Mouse (Mus musculus) CH12.LX (cell line): ENCODE data around the gene 9930021J03Rik. TPM values are rescaled to one million over a fixed set of nuclear protein-coding genes. Genes with fewer than 3 reads are reported as not detected.

Experiments
- DNase-seq: peaks from one replicate; pipeline ENCODE4 v3.0.0-alpha.2; 2013; ENCODE audit errors: extremely low read depth
- H3K27ac ChIP-seq: 2 replicates; pipeline ENCODE4 v1.5.1; 2012; ENCODE audit warnings: low read depth, mild to moderate bottlenecking, control low read depth, moderate library complexity; ENCODE audit not compliant: insufficient read depth
- H3K27me3 ChIP-seq: replicated peaks from 2 replicates; pipeline ENCODE3; 2012; ENCODE audit warnings: inconsistent platforms
- H3K36me3 ChIP-seq, 2 experiments: replicated peaks in 1 of 2; 2 replicates each; pipeline versions ENCODE3 to v1.6.1; 2012; ENCODE audit warnings: inconsistent platforms in 1 of 2, low read length in 1 of 2, mild to moderate bottlenecking in 1 of 2, mixed read lengths in 1 of 2, moderate library complexity in 1 of 2; ENCODE audit not compliant: control insufficient read depth in 1 of 2, insufficient read depth in 1 of 2
- H3K4me1 ChIP-seq, 2 experiments: 2 replicates each; pipeline ENCODE4 v1.6.1; 2012; ENCODE audit warnings: inconsistent platforms in 1 of 2, moderate library complexity in 1 of 2; ENCODE audit not compliant: insufficient read depth in 2 of 2, control insufficient read depth in 1 of 2
- H3K4me2 ChIP-seq: 2 replicates; pipeline ENCODE4 v1.6.1; 2012; ENCODE audit warnings: low read depth, mild to moderate bottlenecking, control low read depth; ENCODE audit not compliant: poor library complexity, insufficient read depth, severe bottlenecking
- H3K4me3 ChIP-seq, 3 experiments: fragments of 150-350 bp in 1 of 3; sonication (generic) in 1 of 3; replicated peaks in 1 of 3; 2 replicates each; pipeline versions ENCODE3 to v1.5.1; 2011 to 2012; ENCODE audit warnings: low read depth in 2 of 3, low read length in 2 of 3, mild to moderate bottlenecking in 2 of 3, moderate library complexity in 2 of 3, control low read depth in 1 of 3, improper control_type of control experiment in 1 of 3, inconsistent platforms in 1 of 3, mixed read lengths in 1 of 3; ENCODE audit not compliant: poor library complexity in 1 of 3
- H3K79me2 ChIP-seq: replicated peaks from 2 replicates; pipeline ENCODE4 v1.6.1; 2012; ENCODE audit warnings: mild to moderate bottlenecking, moderate library complexity; ENCODE audit not compliant: control insufficient read depth, poor library complexity, insufficient read depth, severe bottlenecking; ENCODE audit errors: extremely low read depth
- H3K9ac ChIP-seq: 2 replicates; pipeline ENCODE4 v1.6.1; 2012; ENCODE audit warnings: low read depth, mild to moderate bottlenecking, control low read depth, moderate library complexity; ENCODE audit not compliant: insufficient read depth
- H3K9me3 ChIP-seq: replicated peaks from 2 replicates; pipeline ENCODE3; 2012; ENCODE audit warnings: low read length, inconsistent platforms, mixed read lengths
- BHLHE40 ChIP-seq: IDR thresholded peaks from 2 replicates; pipeline ENCODE4 v1.6.1; 2011; ENCODE audit warnings: mild to moderate bottlenecking, low read depth, low read length, improper control_type of control experiment
- CHD1 ChIP-seq: IDR thresholded peaks from 2 replicates; pipeline ENCODE4 v1.6.1; 2012; ENCODE audit warnings: low read depth, low read length, improper control_type of control experiment, inconsistent platforms
- CTCF ChIP-seq, 2 experiments: IDR thresholded peaks in 1 of 2; conservative IDR thresholded peaks in 1 of 2; 2 replicates each; pipeline ENCODE4 v1.5.1; 2011 to 2012; ENCODE audit warnings: low read depth in 2 of 2, low read length in 2 of 2, improper control_type of control experiment in 1 of 2, inconsistent platforms in 1 of 2, mild to moderate bottlenecking in 1 of 2, moderate library complexity in 1 of 2
- GABPA ChIP-seq: IDR thresholded peaks from 2 replicates; pipeline ENCODE4 v1.6.1; 2012; ENCODE audit warnings: low read depth, low read length, improper control_type of control experiment, inconsistent platforms; ENCODE audit not compliant: insufficient replicate concordance
- IRF4 ChIP-seq: IDR thresholded peaks from 2 replicates; pipeline ENCODE4 v1.6.1; 2014; ENCODE audit warnings: low read depth, mild to moderate bottlenecking, inconsistent platforms, low read length, improper control_type of control experiment
- JUN ChIP-seq: IDR thresholded peaks from 2 replicates; pipeline ENCODE4 v1.6.1; 2011; ENCODE audit warnings: low read depth, mild to moderate bottlenecking, low read length, improper control_type of control experiment, moderate library complexity; ENCODE audit not compliant: insufficient read depth
- JUND ChIP-seq: conservative IDR thresholded peaks from 2 replicates; pipeline ENCODE4 v1.6.1; 2011; ENCODE audit warnings: low read depth, low read length, improper control_type of control experiment
- MAFK ChIP-seq: IDR thresholded peaks from 2 replicates; pipeline ENCODE4 v1.6.1; 2011; ENCODE audit warnings: low read length, improper control_type of control experiment; ENCODE audit not compliant: insufficient replicate concordance
- MAX ChIP-seq: IDR thresholded peaks from 2 replicates; pipeline ENCODE4 v1.6.1; 2011; ENCODE audit warnings: low read length, improper control_type of control experiment
- MEF2A ChIP-seq: IDR thresholded peaks from 2 replicates; pipeline ENCODE4 v1.6.1; 2014; ENCODE audit warnings: low read depth, mild to moderate bottlenecking, inconsistent platforms, low read length, improper control_type of control experiment, borderline replicate concordance
- MXI1 ChIP-seq: IDR thresholded peaks from 2 replicates; pipeline ENCODE4 v1.6.1; 2011; ENCODE audit warnings: mild to moderate bottlenecking, low read depth, low read length, improper control_type of control experiment
- NRF1 ChIP-seq: IDR thresholded peaks from 2 replicates; pipeline ENCODE4 v1.6.1; 2014; ENCODE audit warnings: low read depth, mild to moderate bottlenecking, inconsistent platforms, low read length, improper control_type of control experiment, moderate library complexity
- PAX5 ChIP-seq: IDR thresholded peaks from 2 replicates; pipeline ENCODE4 v1.6.1; 2012; ENCODE audit warnings: low read length, inconsistent platforms, mixed read lengths
- SIN3A ChIP-seq: IDR thresholded peaks from 2 replicates; pipeline ENCODE4 v1.6.1; 2012; ENCODE audit warnings: low read length, improper control_type of control experiment, inconsistent platforms
- SMC3 ChIP-seq: IDR thresholded peaks from 2 replicates; pipeline ENCODE4 v1.6.1; 2011; ENCODE audit warnings: low read depth, low read length, improper control_type of control experiment
- TBP ChIP-seq: conservative IDR thresholded peaks from 2 replicates; pipeline ENCODE4 v1.6.1; 2011; ENCODE audit warnings: low read depth, low read length, improper control_type of control experiment
- USF1 ChIP-seq: IDR thresholded peaks from 2 replicates; pipeline ENCODE4 v1.6.1; 2014; ENCODE audit warnings: low read depth, mild to moderate bottlenecking, inconsistent platforms, low read length, improper control_type of control experiment
- USF2 ChIP-seq: conservative IDR thresholded peaks from 2 replicates; pipeline ENCODE4 v1.6.1; 2011; ENCODE audit warnings: low read depth, low read length, improper control_type of control experiment
- ZKSCAN1 ChIP-seq: IDR thresholded peaks from 2 replicates; pipeline ENCODE4 v1.6.1; 2012; ENCODE audit warnings: low read depth, inconsistent platforms, low read length, improper control_type of control experiment, borderline replicate concordance
- ZNF384 ChIP-seq: IDR thresholded peaks from 2 replicates; pipeline ENCODE4 v1.6.1; 2012; ENCODE audit warnings: low read depth, low read length, improper control_type of control experiment, inconsistent platforms
- dilution Hi-C: fragments of 300-500 bp; cut with MboI; formaldehyde crosslinking; loops from 2 replicates; pipeline ENCODE4 v1.14.3; 2020; ENCODE audit warnings: low sequenced_read_pairs; ENCODE audit not compliant: extremely low pct_unique_long_range_greater_than_20kb, extremely low pct_ligation_motif_present
- in situ Hi-C: fragments of 300-500 bp; cut with MboI; formaldehyde crosslinking; loops from 3 replicates; pipeline ENCODE4 v1.14.3; 2019; ENCODE audit warnings: low sequenced_read_pairs, low pct_ligation_motif_present, low pct_unique_long_range_greater_than_20kb, mixed read lengths
- polyA plus RNA-seq: library from polyadenylated mRNA; unstranded; fragments of >175 nt; gene quantifications from 2 replicates; pipeline ENCODE4 v1.2.1, GENCODE M21; 2012; ENCODE audit warnings: low read depth; ENCODE audit not compliant: insufficient read length
- total RNA-seq, 2 experiments: library from RNA; depleted of rRNA; stranded (reverse); fragments of 300-350 nt in 1 of 2; fragments of >200 nt in 1 of 2; gene quantifications; 2 replicates each; pipeline ENCODE4 v1.2.3; 2012 to 2014

Gene 9930021J03Rik
- total and polyA plus RNA-seq, 3 experiments = 4.2 to 8.7 (median 7.8) TPM

DNA sequence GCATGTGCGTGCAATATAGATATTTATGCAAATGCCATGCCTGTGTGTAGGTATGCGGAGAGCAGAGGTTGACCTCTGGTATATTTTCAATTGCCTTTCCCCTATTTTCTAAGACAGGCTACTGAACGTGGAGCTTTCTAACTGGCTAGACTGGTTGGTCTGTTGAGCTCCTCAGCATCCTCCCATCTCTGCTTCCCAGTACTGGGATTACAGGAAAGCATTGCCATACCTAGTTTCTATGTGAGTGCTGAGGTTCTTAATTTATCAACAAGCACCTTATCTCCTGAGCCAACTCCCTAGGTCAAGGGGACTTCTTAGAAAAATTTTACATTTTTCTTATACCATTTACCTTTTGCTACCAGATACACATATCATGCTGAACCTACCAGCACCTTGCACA is 8.4 kb downstream of the 9930021J03Rik start:
- Histone ChIP-seq H3K27me3 (no peaks in the 10 kb centered on the region), H3K9ac (no peak overlapping the region), H3K36me3 (peaks cover 0 to 11% of the 10 kb centered on the region in 2 experiments), H3K4me1 (peaks cover 0 to 4% of the 10 kb centered on the region in 2 experiments; a peak in 1 of 4 replicates), H3K4me3 (no peak overlapping the region), H3K79me2 (peaks cover 5% of the 10 kb centered on the region; the same call in 1 of the 2 replicates), H3K9me3 (no peaks in the 10 kb centered on the region), H3K4me2 (no peak overlapping the region), H3K27ac (no peak overlapping the region)
- TF ChIP-seq JUND = no peak
- TF ChIP-seq MXI1 = no peak
- no peak for TF ChIP-seq JUN
- no peak for TF ChIP-seq SIN3A
- no peak for TF ChIP-seq PAX5
- in situ Hi-C loops (no loop called here), dilution Hi-C loops (no loop called here)
- DNase-seq = no peak

DNA sequence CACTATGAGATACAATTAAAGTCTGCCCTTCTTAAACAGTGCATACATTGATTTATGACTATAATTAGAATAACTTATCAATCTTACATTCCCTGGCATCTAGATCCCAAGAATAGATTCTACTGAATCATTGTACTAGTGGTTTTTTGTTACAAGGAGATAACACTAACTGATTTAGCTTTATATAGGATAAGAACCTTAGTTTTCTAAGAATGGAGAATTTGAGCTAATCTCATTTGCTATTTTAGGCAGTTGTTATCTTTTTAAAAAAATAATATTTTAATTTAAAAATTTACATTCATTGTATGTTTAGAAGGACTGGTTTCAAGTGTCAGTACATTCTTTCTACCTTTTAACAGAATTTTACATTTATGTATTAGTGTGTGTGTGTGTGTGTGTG is 17.8 kb downstream of the 9930021J03Rik start:
- no peaks in the 10 kb centered on the region for H3K79me2 ChIP-seq
- no peaks in the 10 kb centered on the region for H3K9me3 ChIP-seq
- dilution Hi-C loops = no loop called here
- in situ Hi-C loops = no loop called here
- no peaks in the 10 kb centered on the region for H3K27me3 ChIP-seq
- no peak overlapping the region for H3K4me2 ChIP-seq
- no peaks in the 10 kb centered on the region; a peak in 1 of 4 replicates for H3K4me1 ChIP-seq
- H3K36me3 ChIP-seq = peaks cover 0 to 15% of the 10 kb centered on the region in 2 experiments
- TF ChIP-seq IRF4 = no peak
- no peak for TF ChIP-seq MAX
- TF ChIP-seq USF1 = no peak
- no peak for TF ChIP-seq CTCF (conservative IDR thresholded peaks at IDR 0.05 in 1 of 2, IDR thresholded peaks at IDR 0.05 in 1 of 2; ENCODE audit: low read depth in 2 of 2, low read length in 2 of 2)
- no peak for TF ChIP-seq MAFK
- TF ChIP-seq CHD1 = no peak
- no peak for TF ChIP-seq TBP
- TF ChIP-seq ZKSCAN1 = no peak
- no peak for TF ChIP-seq USF2
- TF ChIP-seq MEF2A = no peak
- no peak for TF ChIP-seq JUN
- TF ChIP-seq BHLHE40 = no peak
- no peak for TF ChIP-seq GABPA
- no peak for TF ChIP-seq PAX5
- TF ChIP-seq NRF1 = no peak
- no peak for TF ChIP-seq ZNF384
- no peak for TF ChIP-seq SMC3
- H3K4me3 ChIP-seq = no peak overlapping the region
- no peak overlapping the region for H3K27ac ChIP-seq
- no peak overlapping the region for H3K9ac ChIP-seq
- DNase-seq = no peak
